Comparison of ENCODE assay signal across 12 mouse cellular contexts in genomic region chr13:99744790-99745120, GRCm38 (mm10).
DNase-seq lines count a peak whose midpoint lies in the region; ATAC-seq and TF ChIP-seq lines count a peak whose summit lies in the region.
"Had no signal": no experiment of that assay in that cellular context is flagged by ENCODE, and none has a peak within 500 bp of the region (broad histone marks: within the 10 kb centered on the region; RNA-seq: fewer than 3 reads in every experiment).

No protein-coding gene starts in this region.

- H3K9me3 ChIP-seq in heart, embryonic 12.5 days (replicated peaks) = no peaks in the 10 kb centered on the region; the same call in 1 of the 2 replicates
- H3K9me3 ChIP-seq in embryonic facial prominence, embryonic 10.5 days = no peaks in the 10 kb centered on the region
- peaks cover 4% of the 10 kb centered on the region; the same call in 1 of the 2 replicates for H3K9me3 ChIP-seq in kidney, embryonic 16.5 days (ENCODE audit: low read length)

- no peaks in the 10 kb centered on the region for H3K36me3 ChIP-seq in heart, embryonic 12.5 days
- H3K36me3 ChIP-seq in heart, adult 2 months (ENCODE audit: control insufficient read depth, insufficient read depth, low read length) = no peaks in the 10 kb centered on the region
- H3K36me3 ChIP-seq in embryonic facial prominence, embryonic 10.5 days (replicated peaks) = no peaks in the 10 kb centered on the region
- H3K36me3 ChIP-seq in kidney, embryonic 16.5 days (ENCODE audit: insufficient read depth, low read length) = no peaks in the 10 kb centered on the region

- no peak overlapping the region for H3K4me2 ChIP-seq in heart, embryonic 12.5 days
- H3K4me2 ChIP-seq in kidney, embryonic 16.5 days (replicated peaks; ENCODE audit: low read depth, low read length) = no peak overlapping the region

- no peak overlapping the region for H3K27ac ChIP-seq in heart, embryonic 12.5 days (ENCODE audit: poor library complexity, severe bottlenecking)
- H3K27ac ChIP-seq in heart, adult 2 months = no peak overlapping the region
- peak overlapping the region; percentile 41 for H3K27ac ChIP-seq in embryonic facial prominence, embryonic 10.5 days (replicated peaks)
- H3K27ac ChIP-seq in kidney, embryonic 16.5 days (ENCODE audit: low read length) = no peak overlapping the region
- H3K27ac ChIP-seq: kidney, postnatal 0 days had no signal

- ATAC-seq in heart, embryonic 12.5 days (ENCODE audit: insufficient number of reproducible peaks, low FRiP score) = 0 out of 2 replicates have a peak, but pooled peaks have one; percentile 31
- no peak for ATAC-seq in kidney, embryonic 16.5 days (ENCODE audit: low FRiP score, low TSS enrichment)

- no peaks in the 10 kb centered on the region for H3K27me3 ChIP-seq in heart, embryonic 12.5 days (replicated peaks)
- H3K27me3 ChIP-seq in heart, adult 2 months (ENCODE audit: control insufficient read depth, insufficient read depth, low read length) = no peaks in the 10 kb centered on the region
- no peaks in the 10 kb centered on the region; the same call in 1 of the 2 replicates for H3K27me3 ChIP-seq in embryonic facial prominence, embryonic 10.5 days (replicated peaks; ENCODE audit: low read depth, poor library complexity, severe bottlenecking)
- H3K27me3 ChIP-seq in kidney, embryonic 16.5 days (ENCODE audit: insufficient read depth, low read length) = no peaks in the 10 kb centered on the region

- peaks cover 23% of the 10 kb centered on the region for H3K4me1 ChIP-seq in heart, embryonic 12.5 days (replicated peaks)
- H3K4me1 ChIP-seq in heart, adult 2 months (ENCODE audit: control insufficient read depth, insufficient read depth, low read length) = peaks cover 2% of the 10 kb centered on the region
- peaks cover 34% of the 10 kb centered on the region for H3K4me1 ChIP-seq in embryonic facial prominence, embryonic 10.5 days
- peaks cover 10% of the 10 kb centered on the region; the same call in 1 of the 2 replicates for H3K4me1 ChIP-seq in kidney, embryonic 16.5 days (ENCODE audit: insufficient read depth, low read length)

- no peak overlapping the region for H3K9ac ChIP-seq in heart, embryonic 12.5 days
- no peak overlapping the region for H3K9ac ChIP-seq in heart, adult 2 months (ENCODE audit: low read depth, low read length)
- H3K9ac ChIP-seq in kidney, embryonic 16.5 days (replicated peaks; ENCODE audit: low read length) = no peak overlapping the region

- 49% methylated on average over 7 of the region's 7 CpGs for WGBS in heart, embryonic 12.5 days
- 63% methylated on average over 7 of the region's 7 CpGs for WGBS in heart, adult 2 months
- WGBS in embryonic facial prominence, embryonic 10.5 days = 69% methylated on average over 7 of the region's 7 CpGs
- 72% methylated on average over 7 of the region's 7 CpGs for WGBS in kidney, embryonic 16.5 days

- TF ChIP-seq CTCF in heart, adult 2 months (IDR thresholded peaks at IDR 0.05) = no peak

- no peaks in the 10 kb centered on the region for H3K79me2 ChIP-seq in heart, adult 2 months (replicated peaks; ENCODE audit: control insufficient read depth, insufficient read depth, low read length)

- no peak overlapping the region for H3K4me3 ChIP-seq in heart, embryonic 12.5 days
- H3K4me3 ChIP-seq in heart, adult 2 months = no peak overlapping the region
- no peak overlapping the region for H3K4me3 ChIP-seq in embryonic facial prominence, embryonic 10.5 days
- H3K4me3 ChIP-seq in kidney, embryonic 16.5 days (ENCODE audit: low read length) = no peak overlapping the region

- no peak for DNase-seq in heart, adult 2 months
- peak; percentile 13 for DNase-seq in retina, embryonic 14.5 days (ENCODE audit: low spot score)
- DNase-seq in retina, postnatal 1 day = no peak
- no peak for DNase-seq in embryonic facial prominence, embryonic 10.5 days (ENCODE audit: low spot score)
- no peak for DNase-seq in frontal cortex, postnatal 36 days (ENCODE audit: low spot score in 2 of 2)
- DNase-seq in ovary, adult 18-20 months (ENCODE audit: low spot score) = no peak
- DNase-seq: embryo, embryonic 11 days; lung, postnatal 10 days; thymus, postnatal 25 days had no signal

- intact Hi-C loops in heart, adult 2 months (cut with DNase I) = no loop called here

- no peak for TF ChIP-seq EP300 in heart, adult 2 months (IDR thresholded peaks at IDR 0.05; ENCODE audit: insufficient read depth, low read depth, low read length)

- no peak for TF ChIP-seq POLR2A in heart, adult 2 months (IDR thresholded peaks at IDR 0.05; ENCODE audit: insufficient read depth, low read depth, low read length)
